Mouse (Mus musculus): ENCODE data around the gene Lrcol1. TPM values are rescaled to one million over a fixed set of nuclear protein-coding genes. Genes with fewer than 3 reads are reported as not detected.

Gene Lrcol1
- polyA plus RNA-seq, 1 experiment from 2014 or later, result not detected

DNA sequence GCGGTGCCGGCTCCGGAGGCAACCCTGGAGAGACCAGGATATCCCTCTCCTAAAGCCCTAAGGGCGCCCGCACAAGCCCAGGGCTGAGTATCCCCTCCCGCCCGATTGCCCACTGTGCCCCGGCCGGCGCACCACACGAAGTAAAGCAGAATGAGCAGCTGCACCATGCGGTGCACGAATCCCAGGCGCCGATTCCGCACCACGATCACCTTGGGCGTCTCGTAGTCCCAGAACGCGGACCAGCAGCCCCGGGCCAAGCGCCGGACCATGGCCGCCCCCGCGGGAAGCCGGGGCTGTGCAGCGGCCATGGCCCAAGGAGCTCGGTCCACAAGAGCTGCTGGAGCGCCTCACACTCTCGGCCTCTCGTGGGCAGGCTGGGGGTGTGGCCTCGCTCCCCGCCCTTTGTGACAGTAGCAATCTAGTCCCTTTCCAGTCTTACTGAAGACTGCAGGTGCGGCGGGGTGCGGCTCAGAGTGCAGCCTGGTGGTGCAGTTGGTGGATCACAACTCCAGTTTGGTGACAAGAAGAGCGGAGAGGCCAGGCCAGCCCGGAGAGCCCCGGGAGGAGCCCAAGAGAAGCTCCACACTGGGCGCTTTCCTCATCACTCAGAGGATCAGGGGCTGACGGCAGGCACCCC lies 1.8 kb upstream of the Lrcol1 start, which contains the start of gene P2rx2:
P2rx2 (minus strand) TSS at position 565 of the 637 bp plus-strand sequence.
- under 1% methylated on average over 43 of the region's 43 CpGs for WGBS
- peak within 1 kb of the TSS; percentile 36; the same call in 1 of the 2 replicates for H3K9ac ChIP-seq (ENCODE audit: low read depth, low read length)
- peak within 1 kb of the TSS; percentile 70 for H3K4me2 ChIP-seq (ENCODE audit: low read length)
- DNase-seq (ENCODE audit: low spot score) (peak; percentile 57), ATAC-seq (replicated peaks; ENCODE audit: low FRiP score, low read depth) (peak; percentile 79)
- no peak for TF ChIP-seq CTCF (IDR thresholded peaks at IDR 0.05; ENCODE audit: low read depth)
- H3K36me3 ChIP-seq (ENCODE audit: insufficient read depth, low read length), result no peaks in the 10 kb centered on the region
- no peak within 1 kb of the TSS for H3K27ac ChIP-seq
- H3K4me3 ChIP-seq (replicated peaks; ENCODE audit: low read depth, low read length), result peak within 1 kb of the TSS; percentile 34
- no peaks in the 10 kb centered on the region for H3K9me3 ChIP-seq (replicated peaks; ENCODE audit: low read length)
- H3K27me3 ChIP-seq (ENCODE audit: insufficient read depth, low read length), result peaks cover 10% of the 10 kb centered on the region; the same call in 1 of the 2 replicates
- 0 out of 2 replicates have a peak, but pooled peaks cover 11% of the 10 kb centered on the region for H3K4me1 ChIP-seq (replicated peaks; ENCODE audit: insufficient read depth, low read length)

DNA sequence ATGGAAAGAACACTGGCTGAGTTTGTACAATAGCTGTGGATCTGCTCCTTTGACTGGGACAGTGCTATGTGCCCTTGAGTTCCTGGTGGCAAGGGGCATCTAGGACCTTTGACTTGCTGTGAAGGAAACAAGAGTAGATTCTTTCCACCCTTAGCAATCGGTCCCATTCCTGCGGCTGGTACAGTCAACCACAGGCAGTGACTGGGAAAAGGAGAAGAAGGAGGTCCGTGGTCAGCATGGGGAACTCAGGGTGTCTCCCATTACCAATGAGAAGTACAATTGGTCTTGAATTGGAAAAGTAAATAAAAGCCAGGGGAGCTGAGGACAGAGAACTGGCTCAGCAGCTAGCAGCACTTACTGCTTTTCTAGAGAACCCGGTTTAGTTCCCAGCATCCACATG lies 1.0 kb downstream of the Lrcol1 start:
- ATAC-seq (replicated peaks; ENCODE audit: low FRiP score, low read depth), result no peak
- Histone ChIP-seq H3K9ac (ENCODE audit: low read depth, low read length) (no peak overlapping the region), H3K27me3 (ENCODE audit: insufficient read depth, low read length) (peaks cover 10% of the 10 kb centered on the region; the same call in 1 of the 2 replicates), H3K4me3 (replicated peaks; ENCODE audit: low read depth, low read length) (no peak overlapping the region), H3K36me3 (ENCODE audit: insufficient read depth, low read length) (no peaks in the 10 kb centered on the region), H3K27ac (no peak overlapping the region), H3K4me2 (ENCODE audit: low read length) (no peak overlapping the region), H3K9me3 (replicated peaks; ENCODE audit: low read length) (no peaks in the 10 kb centered on the region), H3K4me1 (replicated peaks; ENCODE audit: insufficient read depth, low read length) (0 out of 2 replicates have a peak, but pooled peaks cover 11% of the 10 kb centered on the region)
- TF ChIP-seq CTCF (IDR thresholded peaks at IDR 0.05; ENCODE audit: low read depth), result no peak
- DNase-seq (ENCODE audit: low spot score), result no peak
- WGBS, result 84% methylated on average over 4 of the region's 4 CpGs

DNA sequence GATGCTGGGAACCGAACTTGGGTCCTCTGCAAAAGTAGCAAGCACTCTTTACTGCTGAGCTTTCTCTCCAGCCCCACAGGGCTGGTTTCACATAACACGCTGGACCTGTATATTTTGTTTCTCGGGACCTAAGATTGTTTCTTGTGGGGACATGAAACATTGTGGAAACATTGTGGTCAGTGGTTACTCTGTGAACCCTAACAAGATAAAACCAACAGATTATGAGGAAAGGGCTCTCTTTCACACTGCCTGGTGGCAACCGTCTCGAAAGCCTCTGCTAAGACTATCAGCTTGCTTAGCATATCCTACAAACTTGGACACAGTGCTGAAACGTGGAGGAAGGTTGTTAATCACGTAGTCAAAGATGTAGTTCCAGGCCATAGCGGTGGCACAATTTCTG lies 2.5 kb downstream of the Lrcol1 start:
- DNase-seq (ENCODE audit: low spot score) (no peak), ATAC-seq (replicated peaks; ENCODE audit: low FRiP score, low read depth) (no peak)
- WGBS, result 70% methylated on average over 8 of the region's 8 CpGs
- Histone ChIP-seq H3K4me1 (replicated peaks; ENCODE audit: insufficient read depth, low read length) (0 out of 2 replicates have a peak, but pooled peaks cover 11% of the 10 kb centered on the region), H3K4me2 (ENCODE audit: low read length) (no peak overlapping the region), H3K36me3 (ENCODE audit: insufficient read depth, low read length) (no peaks in the 10 kb centered on the region), H3K4me3 (replicated peaks; ENCODE audit: low read depth, low read length) (no peak overlapping the region), H3K9ac (ENCODE audit: low read depth, low read length) (no peak overlapping the region), H3K27ac (no peak overlapping the region), H3K27me3 (ENCODE audit: insufficient read depth, low read length) (peaks cover 6% of the 10 kb centered on the region; the same call in 1 of the 2 replicates), H3K9me3 (replicated peaks; ENCODE audit: low read length) (no peaks in the 10 kb centered on the region)
- TF ChIP-seq CTCF (IDR thresholded peaks at IDR 0.05; ENCODE audit: low read depth), result no peak

DNA sequence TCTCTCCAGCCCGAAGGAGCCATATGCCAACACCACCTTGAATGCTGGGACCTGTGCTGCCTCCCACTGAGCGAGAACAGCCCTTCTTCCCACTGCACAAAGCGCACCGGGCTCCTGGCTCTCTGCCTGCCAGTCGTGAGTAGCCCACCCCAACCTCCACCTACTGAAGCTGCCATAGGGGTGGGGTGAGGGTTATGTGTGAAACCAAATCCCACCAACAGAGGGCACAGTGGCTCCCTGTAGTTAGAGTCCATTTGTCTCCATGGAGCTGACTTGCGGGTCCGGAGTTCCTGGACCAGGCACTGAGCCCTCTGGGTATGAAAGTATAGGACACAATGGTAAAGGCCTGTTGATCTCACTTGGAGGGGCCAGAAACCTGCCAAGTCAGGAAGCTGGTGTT lies 10.2 kb downstream of the Lrcol1 start:
- Histone ChIP-seq H3K4me1 (replicated peaks; ENCODE audit: insufficient read depth, low read length) (no peaks in the 10 kb centered on the region), H3K9ac (ENCODE audit: low read depth, low read length) (no peak overlapping the region), H3K36me3 (ENCODE audit: insufficient read depth, low read length) (no peaks in the 10 kb centered on the region), H3K9me3 (replicated peaks; ENCODE audit: low read length) (no peaks in the 10 kb centered on the region), H3K27ac (no peak overlapping the region), H3K27me3 (ENCODE audit: insufficient read depth, low read length) (no peaks in the 10 kb centered on the region), H3K4me2 (ENCODE audit: low read length) (no peak overlapping the region), H3K4me3 (replicated peaks; ENCODE audit: low read depth, low read length) (no peak overlapping the region)
- peak; percentile 68 for TF ChIP-seq CTCF (IDR thresholded peaks at IDR 0.05; ENCODE audit: low read depth)
- ATAC-seq (replicated peaks; ENCODE audit: low FRiP score, low read depth) (no peak; the same call in 1 of the 2 replicates), DNase-seq (ENCODE audit: low spot score) (peak; percentile 50)
- 12% methylated on average over 7 of the region's 7 CpGs for WGBS

DNA sequence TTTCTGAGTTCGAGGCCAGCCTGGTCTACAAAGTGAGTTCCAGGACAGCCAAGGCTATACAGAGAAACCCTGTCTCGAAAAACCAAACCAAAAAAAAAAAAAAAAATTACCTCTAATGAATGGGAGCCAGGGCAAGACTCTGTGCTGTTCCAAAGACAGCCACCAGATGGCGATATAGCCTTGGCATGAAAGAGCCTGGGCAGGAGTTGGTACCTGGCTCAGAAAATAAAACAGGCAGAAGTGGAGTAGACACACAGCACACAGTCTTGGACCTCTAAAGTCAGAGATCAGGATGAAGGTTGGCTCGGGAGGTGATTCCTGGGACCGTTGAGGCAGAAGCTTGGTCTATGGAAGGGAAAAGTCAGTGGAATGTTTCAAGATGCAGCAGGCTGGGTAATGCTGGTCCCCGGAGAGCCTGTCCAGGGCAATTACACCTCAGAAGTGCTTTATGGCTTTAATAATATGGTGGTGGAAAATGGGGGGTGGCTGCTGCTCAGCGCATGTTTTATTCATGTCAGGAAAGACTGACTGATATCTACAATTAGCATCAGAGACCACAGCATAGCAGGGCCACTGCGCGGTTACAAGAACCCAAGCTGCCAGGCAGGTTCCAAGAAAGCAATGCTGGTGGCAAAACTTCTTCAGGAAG lies 13.1 kb downstream of the Lrcol1 start:
- H3K27ac ChIP-seq, result no peak overlapping the region
- no peaks in the 10 kb centered on the region for H3K36me3 ChIP-seq (ENCODE audit: insufficient read depth, low read length)
- no peak overlapping the region for H3K4me3 ChIP-seq (replicated peaks; ENCODE audit: low read depth, low read length)
- H3K27me3 ChIP-seq (ENCODE audit: insufficient read depth, low read length), result no peaks in the 10 kb centered on the region
- 31% methylated on average over 8 of the region's 9 CpGs for WGBS
- TF ChIP-seq CTCF (IDR thresholded peaks at IDR 0.05; ENCODE audit: low read depth), result peak; percentile 93
- ATAC-seq (replicated peaks; ENCODE audit: low FRiP score, low read depth) (no peak), DNase-seq (ENCODE audit: low spot score) (peak; percentile 83)
- no peaks in the 10 kb centered on the region for H3K9me3 ChIP-seq (replicated peaks; ENCODE audit: low read length)
- no peak overlapping the region for H3K4me2 ChIP-seq (ENCODE audit: low read length)
- H3K9ac ChIP-seq (ENCODE audit: low read depth, low read length), result no peak overlapping the region
- H3K4me1 ChIP-seq (replicated peaks; ENCODE audit: insufficient read depth, low read length), result no peaks in the 10 kb centered on the region

DNA sequence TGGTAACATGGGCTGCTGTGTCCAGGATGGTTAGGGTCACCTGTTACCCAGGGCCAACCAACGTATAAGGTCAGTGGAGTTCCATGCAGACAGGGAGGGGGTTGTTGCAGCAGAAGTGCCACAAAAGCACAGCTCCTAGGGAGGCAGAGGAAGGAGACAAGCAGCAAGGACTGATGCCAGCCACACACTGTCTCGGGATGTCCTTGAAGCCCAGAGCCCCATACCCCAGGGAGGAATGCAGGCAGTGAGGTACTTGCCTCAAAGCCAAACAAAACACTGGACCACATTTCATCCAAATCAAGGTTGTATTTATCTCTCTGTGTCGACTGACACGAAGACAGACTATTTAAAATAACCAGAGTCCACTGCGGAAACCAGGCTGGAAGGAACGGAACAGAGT lies 16.9 kb downstream of the Lrcol1 start:
- Histone ChIP-seq H3K9me3 (replicated peaks; ENCODE audit: low read length) (no peaks in the 10 kb centered on the region), H3K27me3 (ENCODE audit: insufficient read depth, low read length) (no peaks in the 10 kb centered on the region), H3K36me3 (ENCODE audit: insufficient read depth, low read length) (no peaks in the 10 kb centered on the region), H3K4me2 (ENCODE audit: low read length) (no peak overlapping the region), H3K4me3 (replicated peaks; ENCODE audit: low read depth, low read length) (no peak overlapping the region), H3K4me1 (replicated peaks; ENCODE audit: insufficient read depth, low read length) (0 out of 2 replicates have a peak, but pooled peaks cover 3% of the 10 kb centered on the region), H3K27ac (no peak overlapping the region), H3K9ac (ENCODE audit: low read depth, low read length) (no peak overlapping the region)
- DNase-seq (ENCODE audit: low spot score) (no peak), ATAC-seq (replicated peaks; ENCODE audit: low FRiP score, low read depth) (no peak)
- 83% methylated on average over 6 of the region's 6 CpGs for WGBS
- TF ChIP-seq CTCF (IDR thresholded peaks at IDR 0.05; ENCODE audit: low read depth), result no peak
